Mouse (Mus musculus) testis, adult 2 months (tissue): ENCODE measurements at regions not wholly inside any gene's neighbourhood (a gene's known extent, or its start where the extent isn't known, plus 50 kb on each side); places are given as distances from the start of the nearest gene placed in this dataset.

Source experiments
- CTCF ChIP-seq: fragments of 200-500 bp; IDR thresholded peaks from 2 replicates; pipeline ENCODE4 v1.5.1; 2012; ENCODE audit warnings: low read depth, mild to moderate bottlenecking, inconsistent platforms, low read length, moderate library complexity; ENCODE audit not compliant: control insufficient read depth, insufficient read depth, insufficient replicate concordance
- POLR2A ChIP-seq: fragments of 200-500 bp; IDR thresholded peaks from 2 replicates; pipeline ENCODE4 v1.6.1; 2012; ENCODE audit warnings: low read depth, mild to moderate bottlenecking, inconsistent platforms, low read length, moderate library complexity; ENCODE audit not compliant: control insufficient read depth

DNA sequence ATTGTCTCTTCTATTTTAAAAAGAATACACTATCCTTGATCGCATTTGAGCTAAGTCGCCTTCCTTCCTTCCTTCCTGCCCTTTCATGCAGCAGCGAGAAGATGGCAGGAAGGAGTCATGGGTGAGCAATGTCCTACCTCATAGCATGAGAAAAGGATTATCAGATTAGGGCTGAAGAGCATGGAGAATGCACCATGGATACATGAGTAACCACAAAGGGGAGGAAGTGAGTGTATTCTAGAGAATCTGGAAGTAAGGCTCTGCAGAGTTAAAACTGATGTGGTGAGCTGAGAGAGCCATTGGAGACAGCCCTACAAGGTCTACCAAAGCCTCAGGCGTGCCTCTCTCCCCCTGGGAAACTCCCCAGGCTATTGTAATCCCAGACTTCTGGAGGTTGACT is 270.2 kb downstream of the Zfp704 start:
- TF ChIP-seq POLR2A (no peak), CTCF (no peak)
